Mouse (Mus musculus) midbrain, embryonic 11.5 days (tissue): ENCODE results near the gene Ube2m. TPM values are rescaled to one million over a fixed set of nuclear protein-coding genes. Genes with fewer than 3 reads are reported as not detected.
"Not testable (repeated sequence)": the region's sequence is repeated elsewhere in the genome, so short reads cannot be mapped to it uniquely, and the experiment has no call there.

Experiments
- ATAC-seq: fragments of 200-750 bp; cut with Nextera tagmentation; 2 replicates; pipeline ENCODE4 v1.8.0; 2017; ENCODE audit warnings: moderate TSS enrichment, moderate library complexity; ENCODE audit not compliant: low FRiP score
- DNase-seq: peaks from one replicate; pipeline ENCODE4 v3.0.0; 2015; ENCODE audit warnings: low spot score; ENCODE audit errors: missing footprints
- H3K27ac ChIP-seq: fragments of 300-500 bp; sonication (generic); 2 replicates; pipeline ENCODE4 v1.5.1; 2014; ENCODE audit warnings: low read depth, low read length
- H3K27me3 ChIP-seq: fragments of 300-500 bp; sonication (generic); 2 replicates; pipeline ENCODE4 v1.6.1; 2014; ENCODE audit warnings: mild to moderate bottlenecking, low read length, moderate library complexity, mixed read lengths; ENCODE audit not compliant: control insufficient read depth, insufficient read depth
- H3K36me3 ChIP-seq: fragments of 300-500 bp; sonication (generic); 2 replicates; pipeline ENCODE4 v1.6.1; 2014; ENCODE audit warnings: mild to moderate bottlenecking, low read length, moderate library complexity, mixed read lengths; ENCODE audit not compliant: control insufficient read depth, insufficient read depth
- H3K4me1 ChIP-seq: fragments of 300-500 bp; sonication (generic); 2 replicates; pipeline ENCODE4 v1.6.1; 2014; ENCODE audit warnings: low read length; ENCODE audit not compliant: control insufficient read depth, insufficient read depth
- H3K4me2 ChIP-seq: fragments of 300-500 bp; sonication (generic); 2 replicates; pipeline ENCODE4 v1.6.1; 2014; ENCODE audit warnings: mild to moderate bottlenecking, moderate library complexity
- H3K4me3 ChIP-seq: fragments of 300-500 bp; sonication (generic); 2 replicates; pipeline ENCODE4 v1.5.1; 2014; ENCODE audit warnings: low read depth, low read length
- H3K9ac ChIP-seq: fragments of 300-500 bp; sonication (generic); 2 replicates; pipeline ENCODE4 v1.6.1; 2014; ENCODE audit warnings: low read length
- H3K9me3 ChIP-seq: fragments of 300-500 bp; sonication (generic); 2 replicates; pipeline ENCODE4 v1.6.1; 2016; ENCODE audit warnings: low read length; ENCODE audit not compliant: control insufficient read depth
- whole genome bisulfite sequencing: fragments of 180-500 bp; shearing (Covaris S2); extraction: QIAGEN DNeasy Blood & Tissue Kit; methylation state at CpG from one replicate; pipeline ENCODE4 v1.1.7; 2014; 5-methylcytosine and 5-hydroxymethylcytosine counted together
- polyA plus RNA-seq: library from polyadenylated mRNA; unstranded; fragments of >200 nt; fragmentation: Nextera tagmentation; extraction: Ambion mirVana; gene quantifications from 2 replicates; pipeline ENCODE4 v1.2.1, GENCODE M21; 2014

Gene Ube2m
- 152 and 166 TPM in 2 replicates for polyA plus RNA-seq

- Histone ChIP-seq H3K27me3 (peaks cover 10% of the 10 kb centered on the region), H3K4me2 (peak within 1 kb of the TSS; percentile 88), H3K36me3 (peaks cover 12% of the 10 kb centered on the region), H3K4me3 (peak within 1 kb of the TSS; percentile 85), H3K9me3 (no peaks in the 10 kb centered on the region), H3K4me1 (peaks cover 27% of the 10 kb centered on the region), H3K9ac (peak within 1 kb of the TSS; percentile 97), H3K27ac (peak within 1 kb of the TSS; percentile 99)
- DNase-seq (peak; percentile 100), ATAC-seq (peak; percentile 93)
- WGBS = under 1% methylated on average over 55 of the region's 65 CpGs
Observed at GRCm38 (mm10) chr7:13037901-13038555, at the start of gene Ube2m. Ube2m (minus strand) TSS chr7:13038275.

- Histone ChIP-seq H3K27ac (no peak overlapping the region), H3K4me1 (no peaks in the 10 kb centered on the region), H3K4me2 (no peak overlapping the region), H3K27me3 (no peaks in the 10 kb centered on the region), H3K9ac (no peak overlapping the region), H3K36me3 (no peaks in the 10 kb centered on the region), H3K9me3 (no peaks in the 10 kb centered on the region), H3K4me3 (no peak overlapping the region)
- DNase-seq (no peak), ATAC-seq (no peak)
- WGBS = 60% methylated on average over 5 of the region's 5 CpGs
Observed at GRCm38 (mm10) chr7:13072293-13072692, 34.2 kb upstream of the Ube2m start.

DNA sequence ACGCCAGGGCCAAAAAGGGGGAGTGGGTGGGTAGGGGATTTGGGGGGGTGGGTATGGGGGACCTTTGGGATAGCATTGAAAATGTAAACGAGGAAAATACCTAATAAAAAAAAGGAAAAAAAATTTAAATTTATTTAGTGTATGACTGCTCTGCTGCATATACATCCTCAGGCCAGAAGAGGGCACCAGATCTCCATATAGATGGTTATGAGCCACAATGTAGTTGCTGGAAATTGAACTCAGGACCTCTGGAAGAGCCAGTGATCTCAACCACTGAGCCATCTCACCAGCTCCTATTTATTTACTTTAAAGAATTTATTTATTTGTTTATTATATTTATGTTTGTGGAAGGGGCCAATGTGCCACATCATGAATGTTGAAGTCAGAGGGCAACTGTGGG, 25.3 kb upstream of the Ube2m start:
- H3K9me3 ChIP-seq, H3K27ac ChIP-seq: not testable (repeated sequence)
- 53% methylated on average over 2 of the region's 2 CpGs for WGBS

GRCm38 (mm10) chr7:13059536-13059935, 21.5 kb upstream of the Ube2m start:
- ATAC-seq (no peak), DNase-seq (no peak)
- no peaks in the 10 kb centered on the region for H3K4me1 ChIP-seq
- no peaks in the 10 kb centered on the region for H3K27me3 ChIP-seq
- H3K4me3 ChIP-seq = no peak overlapping the region
- H3K27ac ChIP-seq = no peak overlapping the region
- no peaks in the 10 kb centered on the region for H3K36me3 ChIP-seq
- H3K9me3 ChIP-seq = no peaks in the 10 kb centered on the region; the same call in 1 of the 2 replicates
- no peak overlapping the region for H3K9ac ChIP-seq
- H3K4me2 ChIP-seq = no peak overlapping the region
- WGBS = 86% methylated on average over 9 of the region's 9 CpGs

More for the DNA sequence above, 25.3 kb upstream of the Ube2m start:
- not testable (repeated sequence) for H3K4me3 ChIP-seq, H3K4me1 ChIP-seq, H3K4me2 ChIP-seq, ATAC-seq, H3K27me3 ChIP-seq, H3K36me3 ChIP-seq, DNase-seq, H3K9ac ChIP-seq

- 54% methylated on average over 8 of the region's 8 CpGs for WGBS
- H3K36me3 ChIP-seq = no peaks in the 10 kb centered on the region
- no peak overlapping the region for H3K4me2 ChIP-seq
- H3K27me3 ChIP-seq = no peaks in the 10 kb centered on the region
- ATAC-seq (no peak), DNase-seq (no peak)
- H3K27ac ChIP-seq = no peak overlapping the region
- peaks cover 4% of the 10 kb centered on the region; the same call in 1 of the 2 replicates for H3K4me1 ChIP-seq
- H3K4me3 ChIP-seq = no peak overlapping the region
- no peak overlapping the region for H3K9ac ChIP-seq
- H3K9me3 ChIP-seq = no peaks in the 10 kb centered on the region
Observed at GRCm38 (mm10) chr7:13056913-13057700, 19.0 kb upstream of the Ube2m start.

GRCm38 (mm10) chr7:13054287-13055010, 16.4 kb upstream of the Ube2m start, which contains the start of gene Mzf1:
Mzf1 (minus strand) TSS chr7:13054764.
- WGBS = under 1% methylated on average over 41 of the region's 41 CpGs
- ATAC-seq = peak; percentile 95
- peak; percentile 99 for DNase-seq
- Histone ChIP-seq H3K9ac (peak within 1 kb of the TSS; percentile 66), H3K27ac (peak within 1 kb of the TSS; percentile 87), H3K4me3 (peak within 1 kb of the TSS; percentile 58), H3K9me3 (no peaks in the 10 kb centered on the region), H3K27me3 (no peaks in the 10 kb centered on the region), H3K4me1 (peaks cover 4% of the 10 kb centered on the region; the same call in 1 of the 2 replicates), H3K4me2 (peak within 1 kb of the TSS; percentile 54), H3K36me3 (no peaks in the 10 kb centered on the region)

DNA sequence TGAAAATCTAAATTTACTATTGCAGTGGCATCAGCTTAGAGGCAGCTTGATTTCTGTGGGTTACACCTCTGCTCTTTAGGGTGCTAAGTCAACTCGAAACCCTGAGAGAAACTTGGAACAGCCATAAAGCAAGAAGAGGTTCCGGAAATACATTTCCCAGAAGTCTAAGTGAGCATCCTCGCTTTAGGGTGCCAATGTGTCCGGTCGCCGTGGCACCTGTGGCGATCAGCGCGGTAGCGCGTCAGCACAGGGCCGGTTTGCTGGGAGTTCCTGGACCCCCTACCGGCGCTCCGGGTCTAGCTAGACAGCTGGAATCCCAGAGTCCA, 15.8 kb upstream of the Ube2m start:
- Histone ChIP-seq H3K36me3 (no peaks in the 10 kb centered on the region), H3K4me3 (peak overlapping the region; percentile 58), H3K9me3 (no peaks in the 10 kb centered on the region), H3K4me1 (peaks cover 4% of the 10 kb centered on the region; the same call in 1 of the 2 replicates), H3K27me3 (no peaks in the 10 kb centered on the region), H3K4me2 (peak overlapping the region; percentile 54), H3K27ac (peak overlapping the region; percentile 87; the same call in 1 of the 2 replicates), H3K9ac (peak overlapping the region; percentile 61)
- 4% methylated on average over 15 of the region's 15 CpGs for WGBS
- ATAC-seq = no peak
- DNase-seq = no peak

GRCm38 (mm10) chr7:13053501-13053900, 15.4 kb upstream of the Ube2m start:
- H3K27ac ChIP-seq = no peak overlapping the region
- H3K27me3 ChIP-seq = no peaks in the 10 kb centered on the region
- peak overlapping the region; percentile 61; the same call in 1 of the 2 replicates for H3K9ac ChIP-seq
- DNase-seq (no peak), ATAC-seq (no peak)
- peaks cover 4% of the 10 kb centered on the region; the same call in 1 of the 2 replicates for H3K4me1 ChIP-seq
- no peaks in the 10 kb centered on the region for H3K9me3 ChIP-seq
- H3K4me2 ChIP-seq = peak overlapping the region; percentile 54
- 95% methylated on average over 2 of the region's 2 CpGs for WGBS
- H3K4me3 ChIP-seq = peak overlapping the region; percentile 58
- H3K36me3 ChIP-seq = no peaks in the 10 kb centered on the region
